Mouse (Mus musculus) spleen, adult 18-20 months (tissue): ENCODE data around the gene 1700008O03Rik.

Experiments
- DNase-seq, 2 experiments: peaks; one replicate each; pipeline ENCODE4 v3.0.0; 2022; ENCODE audit warnings: mixed read lengths in 2 of 2

1700008O03Rik gene

DNA sequence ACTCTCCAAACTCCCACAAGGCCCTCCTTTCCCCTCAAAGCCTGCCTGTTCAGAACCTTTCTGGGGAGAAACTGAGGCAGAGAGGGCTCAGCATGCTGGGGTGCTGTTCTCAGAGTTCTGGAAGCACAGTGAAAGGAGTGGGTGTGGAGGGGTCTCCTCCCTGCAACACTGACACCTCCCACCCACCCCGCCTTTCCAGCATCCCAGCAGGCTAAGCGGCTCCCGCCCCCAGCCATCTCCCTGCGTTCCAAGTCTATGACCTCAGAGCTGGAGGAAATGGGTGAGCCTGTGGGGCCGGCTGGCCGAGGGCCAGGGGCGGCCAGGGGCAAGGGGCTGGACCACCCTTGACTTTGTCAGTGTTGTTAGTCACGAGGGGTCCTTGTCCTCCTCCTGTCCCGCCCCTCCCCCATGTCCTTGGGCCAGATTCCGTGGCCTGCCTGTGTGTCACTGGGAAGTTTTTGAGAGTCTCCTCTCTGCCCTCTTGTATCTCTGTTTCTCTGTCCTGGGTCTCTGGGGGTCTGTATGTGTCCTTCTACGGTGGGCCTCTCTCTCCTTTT is 42.1 kb downstream of the 1700008O03Rik start:
- no peak for DNase-seq

DNA sequence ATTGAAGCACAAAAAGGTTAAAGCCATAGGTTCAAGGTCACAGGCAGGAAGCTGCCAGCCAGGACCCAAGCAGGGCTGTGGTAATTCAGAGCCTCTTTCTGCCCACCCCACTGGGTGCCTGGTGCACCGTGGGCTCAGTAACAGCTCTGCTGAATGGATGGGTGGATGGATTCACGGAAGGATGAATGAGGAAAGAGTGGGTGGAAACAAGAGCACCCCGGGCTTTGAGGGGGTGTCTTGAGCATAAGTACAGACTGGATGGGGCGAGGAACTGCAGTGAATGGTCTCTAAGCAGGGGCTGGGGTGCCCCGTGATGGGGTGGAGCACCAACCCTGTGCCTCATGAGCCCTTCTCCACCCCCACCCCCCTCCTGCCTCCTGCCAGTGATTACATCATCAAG is 43.9 kb downstream of the 1700008O03Rik start:
- DNase-seq = no peak

DNA sequence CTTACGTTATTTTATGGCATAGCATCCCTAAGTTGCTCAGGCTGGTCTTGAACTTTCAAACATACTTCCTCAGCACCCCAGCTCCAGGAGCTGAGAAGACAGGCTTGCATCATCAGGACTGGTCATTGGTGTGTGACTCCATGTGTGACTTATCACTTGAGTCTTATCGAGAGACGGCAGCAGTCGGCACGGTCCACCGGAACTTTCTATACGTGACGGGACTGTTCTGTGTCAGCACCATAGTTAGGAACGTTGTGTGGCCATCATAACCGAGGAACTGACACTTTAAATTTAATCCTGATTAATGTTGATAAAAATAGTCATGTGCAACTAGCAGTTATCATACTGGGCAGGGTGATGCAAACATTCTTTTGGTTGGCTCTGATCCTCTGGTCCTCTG is 44.5 kb downstream of the 1700008O03Rik start:
- no peak for DNase-seq

DNA sequence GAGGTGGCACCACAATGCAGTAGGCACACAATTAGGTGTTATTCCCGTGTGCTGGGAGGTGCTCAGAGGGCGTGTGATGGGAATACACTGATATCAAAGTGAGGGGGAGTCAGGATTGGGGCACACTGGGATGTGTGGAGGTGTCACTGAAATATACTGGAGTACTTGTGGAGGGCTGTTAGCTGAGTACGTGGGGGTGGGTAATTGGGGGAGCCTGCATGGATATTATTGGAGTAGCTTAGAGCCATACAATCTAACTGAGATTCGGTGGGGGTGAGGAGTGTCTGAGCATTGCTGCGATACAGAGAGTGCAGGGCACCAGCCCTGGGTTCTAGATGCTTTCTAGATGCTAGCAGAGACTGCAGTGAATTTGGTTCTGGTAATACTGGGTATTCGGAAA is 45.4 kb downstream of the 1700008O03Rik start:
- DNase-seq = no peak

DNA sequence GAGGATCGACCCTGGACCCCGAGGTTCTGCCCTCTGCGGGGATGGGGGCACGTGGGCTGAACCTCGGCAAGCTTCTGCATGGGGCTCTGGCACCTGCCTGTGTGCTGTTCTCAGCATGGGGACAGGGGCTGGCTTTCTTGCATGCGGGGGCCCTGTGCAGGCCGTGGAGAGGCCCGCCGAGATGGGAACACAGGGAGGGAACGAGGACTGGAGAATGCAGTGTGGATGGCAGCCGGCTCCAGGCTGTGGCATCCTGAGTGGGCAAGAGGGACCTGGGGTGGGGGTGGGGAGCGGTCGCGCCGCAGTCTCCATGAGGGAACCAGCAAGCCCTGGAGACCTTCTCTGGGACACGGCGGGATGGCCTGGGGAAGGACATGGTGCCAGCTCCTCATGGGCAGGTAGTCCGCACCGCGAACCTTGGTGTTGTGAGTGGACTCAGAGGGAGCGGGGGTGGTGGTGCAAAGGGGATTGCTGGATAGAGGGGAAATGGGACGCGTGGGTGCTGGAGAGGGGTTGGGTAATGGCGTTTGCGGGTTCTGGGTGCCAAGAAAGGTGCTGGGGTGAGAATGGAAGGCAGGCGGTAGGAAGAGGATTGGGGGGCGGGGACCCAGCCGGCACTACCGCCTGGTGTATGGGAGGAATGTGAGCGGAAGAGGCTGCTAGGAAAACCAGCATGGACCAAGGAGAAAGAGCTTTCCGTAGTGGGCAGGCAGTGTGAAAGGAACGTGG is 48.3 kb downstream of the 1700008O03Rik start:
- no peak for DNase-seq

DNA sequence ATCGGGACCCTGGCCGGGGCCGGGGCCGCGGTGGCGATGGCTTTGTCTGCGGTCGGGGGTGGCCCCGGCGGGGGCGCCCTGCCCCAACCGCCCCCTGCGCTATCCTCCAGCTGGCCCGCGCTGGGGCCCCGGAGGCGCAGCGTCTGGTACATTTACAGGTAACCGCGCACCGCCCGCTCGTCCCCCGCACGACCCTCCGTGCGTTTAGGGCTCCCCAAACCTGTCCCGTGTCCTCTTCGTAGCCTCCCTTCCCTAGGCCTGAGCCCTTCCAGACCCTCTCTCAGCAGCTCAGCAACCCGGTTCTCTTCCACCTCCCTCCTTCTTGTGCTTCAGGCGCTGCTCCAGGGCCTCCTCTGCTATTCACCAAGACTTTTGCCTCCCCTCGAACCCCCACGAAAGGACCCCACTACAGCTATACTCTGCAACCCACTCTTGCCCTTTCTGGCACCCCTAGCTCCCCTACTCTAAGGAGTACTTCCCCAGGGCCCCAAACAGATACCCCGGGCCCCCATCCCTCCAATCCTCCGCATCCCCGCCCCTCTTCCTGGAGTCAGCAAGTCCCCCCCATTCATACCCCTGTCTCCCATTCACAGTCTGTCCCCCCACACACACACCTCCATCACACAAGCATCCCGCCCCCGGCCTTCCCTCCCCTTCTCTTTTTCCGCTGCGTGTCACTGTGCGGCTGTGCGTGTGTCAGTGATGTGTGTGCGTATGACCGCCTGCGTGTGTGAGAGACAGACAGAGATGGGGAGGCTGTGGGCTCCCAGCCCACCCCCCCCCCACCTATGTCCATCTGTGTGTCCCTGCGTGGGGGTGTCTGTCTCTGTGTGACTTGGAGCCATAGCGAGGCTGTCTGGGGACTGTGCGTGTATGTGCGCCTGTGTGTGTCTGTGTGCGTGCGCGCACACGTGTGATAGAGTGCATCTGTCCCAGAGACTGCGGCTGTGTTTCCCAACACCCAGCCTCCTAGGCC is 49.3 kb downstream of the 1700008O03Rik start:
- no peak for DNase-seq

DNA sequence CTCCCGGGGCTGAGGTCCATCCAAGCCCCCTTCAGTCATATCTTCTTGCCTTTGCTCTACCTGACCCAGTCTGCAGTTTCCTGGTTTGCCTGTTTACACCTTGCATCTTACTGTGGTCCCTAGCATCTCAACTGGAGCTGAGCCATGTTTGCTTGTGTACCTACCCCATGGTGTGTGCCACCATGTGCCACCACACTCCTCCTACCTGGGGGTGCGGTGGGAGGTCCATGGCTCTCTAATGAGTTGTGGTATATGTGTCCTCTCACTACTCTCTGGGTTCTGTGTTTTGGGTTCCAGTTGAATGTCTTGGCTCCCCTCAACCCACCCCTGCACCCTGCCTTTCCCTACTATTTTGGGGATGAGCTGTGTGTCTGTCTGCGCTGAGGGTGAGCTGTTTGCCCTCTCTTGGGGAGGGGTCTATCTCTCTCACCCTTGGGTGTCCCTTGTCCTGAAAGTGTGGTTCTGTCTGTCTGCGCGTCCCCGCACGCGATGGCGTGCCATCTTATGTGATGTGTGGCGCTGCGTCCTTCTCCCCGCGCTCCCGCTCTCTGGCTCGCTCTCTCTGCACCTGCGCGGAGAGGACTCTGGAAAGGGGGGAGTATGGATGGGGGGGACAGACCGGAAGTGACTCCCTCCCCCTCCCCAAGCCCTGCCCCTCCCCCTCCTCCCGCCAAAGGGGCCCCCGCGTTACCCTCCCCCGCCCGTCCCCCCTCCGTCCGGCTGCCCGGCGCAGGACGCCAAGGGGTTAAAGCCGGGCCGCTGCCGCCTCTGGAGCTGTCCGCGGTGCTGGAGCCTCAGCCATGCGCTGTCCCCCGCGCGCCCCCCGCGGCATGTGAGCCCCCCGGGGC is 50.4 kb downstream of the 1700008O03Rik start:
- no peak for DNase-seq

DNA sequence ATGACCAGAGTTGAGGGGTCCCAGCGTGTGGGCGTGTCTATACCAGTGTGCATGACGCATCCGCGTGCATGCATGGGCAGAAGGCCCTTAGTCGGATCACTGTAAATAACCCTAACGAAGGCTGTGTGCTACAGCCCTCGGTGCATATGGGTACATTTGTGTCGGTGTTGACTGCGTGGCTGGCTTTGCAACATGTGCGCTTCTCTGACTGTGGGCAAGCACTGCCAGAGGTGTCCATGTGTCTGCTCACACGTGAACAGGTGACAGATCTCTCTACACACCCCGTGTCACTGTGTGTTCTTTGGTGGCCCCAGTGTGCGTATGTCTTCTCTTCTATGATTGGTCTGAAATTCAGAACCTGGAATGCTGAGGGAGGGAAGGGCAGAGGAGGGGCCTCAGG is 51.5 kb downstream of the 1700008O03Rik start:
- DNase-seq = no peak

DNA sequence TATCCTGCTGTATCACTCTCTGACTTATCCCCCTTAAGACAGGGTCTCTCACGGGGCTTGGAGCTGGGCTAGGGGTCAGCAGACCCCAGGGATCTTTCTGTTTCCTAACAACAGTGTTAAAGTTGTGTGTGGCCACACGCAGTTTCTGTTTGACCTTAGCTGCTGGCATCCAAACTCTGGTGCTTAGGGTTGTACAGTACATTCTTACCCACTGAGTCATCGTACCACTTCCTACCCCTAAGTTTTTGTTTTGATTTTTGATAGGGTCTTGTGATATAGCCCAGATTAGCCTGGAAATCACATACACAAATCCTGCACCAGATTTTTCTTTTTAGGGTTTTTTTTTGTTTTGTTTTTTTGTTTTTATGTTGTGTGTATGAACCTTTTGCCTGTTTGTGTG is 53.3 kb downstream of the 1700008O03Rik start:
- DNase-seq = no peak

DNA sequence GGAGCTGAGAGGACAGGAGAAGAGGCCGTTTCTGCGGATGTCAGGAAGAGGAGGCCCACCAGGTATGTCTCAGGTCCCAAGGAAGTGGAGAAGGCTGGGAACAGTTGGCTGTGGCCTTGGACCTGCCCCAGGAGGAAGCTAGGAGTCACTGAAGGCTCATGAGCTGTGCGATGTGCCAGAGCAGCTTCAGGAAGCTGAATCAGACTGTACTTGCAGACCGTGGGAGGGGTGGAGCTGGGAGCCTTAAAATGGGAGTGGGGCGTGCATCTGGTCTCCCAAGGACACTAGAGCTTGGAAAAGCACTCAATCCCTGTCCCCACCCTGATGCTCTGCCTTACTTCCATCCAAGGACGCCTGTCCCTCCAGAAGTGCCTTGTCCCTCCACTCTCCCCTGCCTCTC is 59.0 kb downstream of the 1700008O03Rik start:
- DNase-seq = no peak

DNA sequence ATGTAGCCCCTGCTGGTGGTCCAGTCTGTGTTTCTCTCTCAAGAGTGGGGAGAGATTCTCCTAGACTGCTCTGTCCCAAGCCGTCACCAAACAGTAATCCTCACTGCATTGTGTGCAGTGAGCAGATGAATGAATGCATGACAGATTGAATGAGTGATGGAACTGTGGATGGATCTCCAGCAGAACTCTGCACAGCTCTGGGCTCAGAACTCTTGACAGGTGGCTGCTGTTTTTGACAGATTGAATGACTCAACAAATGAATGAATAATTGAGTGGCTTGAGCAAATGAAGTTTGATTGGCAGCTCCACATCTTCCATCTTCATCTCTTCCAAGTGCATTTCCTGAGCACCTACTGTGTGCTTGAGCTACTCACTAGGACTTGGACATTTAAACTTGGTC is 63.3 kb downstream of the 1700008O03Rik start:
- DNase-seq = no peak

DNA sequence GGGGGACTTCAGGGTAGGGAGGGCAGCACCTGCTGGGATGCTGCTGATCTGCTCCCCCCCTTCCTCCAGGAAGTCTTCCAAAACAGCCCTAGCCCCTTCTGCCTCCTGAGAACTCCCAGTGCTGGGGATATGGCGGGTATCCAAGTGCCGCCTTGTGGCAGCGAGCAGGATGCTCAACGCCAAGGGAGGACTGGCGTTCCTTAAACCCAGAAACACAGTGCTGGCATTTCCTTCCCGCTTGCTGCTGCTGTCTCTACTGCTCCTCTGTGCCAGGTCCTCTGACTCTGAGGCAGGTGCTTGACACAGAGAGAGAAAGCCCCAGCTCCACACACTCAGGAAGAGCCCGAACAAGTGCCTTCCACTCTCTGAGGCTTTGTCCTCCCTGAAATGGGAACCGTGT is 64.7 kb downstream of the 1700008O03Rik start:
- no peak for DNase-seq

DNA sequence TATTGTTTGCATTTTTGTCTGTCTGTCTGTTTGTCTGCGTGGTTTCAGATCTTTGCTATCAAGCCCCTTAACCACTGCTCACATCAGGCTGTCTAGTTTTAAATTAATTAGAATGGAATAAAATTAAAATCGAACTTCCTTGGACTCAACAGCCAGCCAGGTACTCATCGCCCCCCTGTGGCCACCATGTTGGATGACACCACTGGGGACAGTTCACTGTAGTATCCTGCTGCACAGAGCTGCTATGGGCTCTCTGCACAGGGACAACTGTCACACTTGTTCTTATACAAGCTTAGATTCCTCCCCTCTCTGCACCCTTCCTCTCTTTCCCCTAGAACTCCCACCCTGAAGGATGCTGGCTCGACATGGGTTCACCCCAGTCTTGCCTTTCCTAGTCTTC is 67.7 kb downstream of the 1700008O03Rik start:
- peak in 1 of 2 experiments; percentile 57 for DNase-seq

DNA sequence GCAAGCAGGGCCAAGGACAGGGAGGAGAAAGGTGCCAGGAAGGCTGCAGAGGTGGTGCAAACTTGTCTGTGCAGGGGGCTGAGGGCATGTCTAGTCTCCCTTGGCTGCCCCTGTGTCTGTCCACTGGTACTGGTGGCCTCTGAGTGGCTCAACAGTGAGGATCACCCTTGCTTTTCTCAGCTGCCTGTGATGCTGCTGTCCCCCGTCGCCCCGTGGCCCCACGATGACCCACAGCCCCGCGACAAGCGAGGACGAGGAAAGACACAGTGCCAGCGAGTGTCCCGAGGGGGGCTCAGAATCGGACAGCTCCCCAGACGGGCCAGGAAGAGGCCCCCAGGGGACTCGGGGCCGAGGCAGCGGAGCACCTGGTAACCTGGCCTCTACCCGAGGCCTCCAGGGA is 73.1 kb downstream of the 1700008O03Rik start:
- DNase-seq = peak in 1 of 2 experiments; percentile 21

DNA sequence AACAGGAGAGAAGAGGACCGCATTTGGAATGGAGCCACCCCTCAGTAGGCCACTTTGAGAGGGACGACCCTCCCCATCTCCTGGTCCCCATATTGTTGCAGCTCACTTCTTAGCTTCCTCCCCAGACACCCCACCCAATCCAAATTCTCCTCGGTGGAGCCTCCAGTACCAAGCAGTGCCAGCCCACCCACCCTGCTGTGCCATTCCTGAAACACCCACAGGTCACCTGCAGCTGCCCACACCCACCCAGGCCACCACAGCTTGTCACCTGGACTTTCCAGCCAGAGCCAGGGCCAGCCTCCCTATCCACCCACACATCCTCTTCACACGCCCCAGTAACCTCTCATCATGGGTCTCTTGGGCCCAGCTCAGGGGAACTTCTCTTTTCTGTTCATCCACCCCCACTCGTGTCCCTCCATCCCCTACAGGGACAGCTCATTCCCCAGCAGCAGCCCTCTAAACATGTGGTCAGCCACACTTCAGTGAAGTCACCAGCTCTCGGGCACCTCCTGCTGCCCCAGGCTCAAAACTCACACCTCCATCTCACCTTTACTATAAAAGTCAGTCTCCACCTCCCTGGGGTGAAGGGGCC is 73.8 kb downstream of the 1700008O03Rik start:
- DNase-seq = peak; percentile 66 to 72

DNA sequence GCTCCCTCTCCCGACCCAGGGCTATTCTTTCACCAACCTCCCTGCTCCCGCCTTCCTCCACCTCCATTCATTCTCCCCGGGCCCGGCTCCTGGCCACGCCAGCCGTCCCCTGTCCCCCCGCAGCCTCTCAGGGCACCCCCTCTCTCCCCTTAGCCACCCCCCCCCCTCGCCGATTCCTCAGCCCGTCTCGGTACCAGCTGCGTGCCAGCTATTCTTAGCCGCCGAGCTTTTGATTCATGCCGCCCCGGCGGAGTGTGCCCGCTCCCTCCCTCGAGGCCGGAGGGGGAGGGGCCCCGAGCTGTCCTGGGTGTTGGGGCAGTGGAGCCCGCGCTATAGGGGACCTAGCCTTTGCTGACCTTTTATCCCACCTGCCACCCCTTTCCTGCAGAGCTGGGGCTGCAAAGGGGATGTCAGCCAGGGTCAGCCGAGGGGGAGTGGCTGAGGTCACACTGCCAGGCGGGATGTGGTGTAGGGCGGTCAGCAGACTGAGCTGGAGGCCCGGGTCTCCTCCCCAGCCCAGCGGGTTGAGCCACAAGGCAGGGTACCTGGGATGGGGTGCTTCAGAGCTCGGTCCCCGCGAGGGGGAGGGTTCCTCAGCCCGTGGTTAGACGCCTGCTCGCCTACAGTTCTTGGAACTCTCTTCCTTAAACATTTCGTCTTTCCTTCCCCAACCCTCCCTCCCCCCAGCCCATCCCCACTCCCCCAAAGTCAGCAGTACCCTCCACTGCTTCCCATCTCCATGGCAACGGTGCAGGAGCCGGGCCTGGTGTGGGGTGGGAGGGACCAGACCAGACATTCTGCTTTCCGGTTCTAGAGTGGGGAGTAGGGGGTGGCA is 74.5 kb downstream of the 1700008O03Rik start:
- peak; percentile 56 to 61 for DNase-seq

DNA sequence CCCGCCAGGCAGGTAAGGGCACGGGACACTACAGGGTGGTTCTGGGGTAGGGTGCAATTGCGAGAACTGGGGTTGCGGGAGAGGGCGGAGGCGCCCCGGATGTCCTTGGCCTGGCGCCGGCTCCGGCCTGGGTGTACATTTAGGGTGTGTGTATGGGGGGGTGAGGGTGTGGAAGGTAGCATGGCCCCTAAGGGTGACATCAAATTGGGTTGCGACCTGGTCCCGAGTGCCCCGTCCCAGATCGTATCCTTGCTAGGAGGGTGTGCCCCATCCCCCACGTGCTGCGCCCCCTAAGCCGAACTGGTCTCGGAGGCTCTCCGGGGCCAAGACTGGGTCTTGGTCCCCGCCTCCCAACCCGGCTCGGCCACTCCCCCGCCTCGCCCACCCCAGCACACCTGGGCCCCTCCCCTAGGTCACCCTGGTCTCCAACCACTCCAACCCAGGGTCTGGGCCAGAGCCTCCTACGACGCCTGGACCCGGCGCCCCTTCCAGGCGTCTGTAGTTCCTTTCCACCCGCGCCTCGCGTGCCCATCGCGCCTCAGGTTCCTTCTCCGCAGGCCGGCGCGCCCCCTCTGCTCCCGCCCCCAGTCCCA is 75.2 kb downstream of the 1700008O03Rik start:
- DNase-seq = peak; percentile 24 to 35
